ENCODE assay signal across 8 mouse cellular contexts in genomic region chr11:9011348-9011747, GRCm38 (mm10). TPM values are rescaled to one million over a fixed set of nuclear protein-coding genes. Genes with fewer than 3 reads are reported as not detected.
DNase-seq lines count a peak whose midpoint lies in the region; ATAC-seq and TF ChIP-seq lines count a peak whose summit lies in the region.

No protein-coding gene starts in this region.

- TF ChIP-seq CTCF in lung, adult 2 months (IDR thresholded peaks at IDR 0.05; ENCODE audit: insufficient read depth, low read length): no peak

- no peak for DNase-seq in lung, adult 2 months
- DNase-seq in lung, postnatal 10 days: no peak
- DNase-seq in embryonic facial prominence, embryonic 11.5 days (ENCODE audit: low spot score): peak; percentile 47
- no peak for DNase-seq in layer of hippocampus, adult 8-10 months (ENCODE audit: low spot score in 2 of 2)
- DNase-seq in kidney, adult 11 months: no peak

- H3K4me3 ChIP-seq in lung, adult 2 months (replicated peaks; ENCODE audit: extremely low read depth, low read depth, low read length): peak overlapping the region; percentile 90
- peak overlapping the region; percentile 64 for H3K4me3 ChIP-seq in embryonic facial prominence, embryonic 11.5 days (ENCODE audit: low read depth, low read length)
- H3K4me3 ChIP-seq in intestine, embryonic 15.5 days (replicated peaks): peak overlapping the region; percentile 80
- peak overlapping the region; percentile 65 for H3K4me3 ChIP-seq in neural tube, embryonic 12.5 days

- peak overlapping the region; percentile 90 for H3K9ac ChIP-seq in embryonic facial prominence, embryonic 11.5 days (replicated peaks; ENCODE audit: low read length)
- peak overlapping the region; percentile 85 for H3K9ac ChIP-seq in intestine, embryonic 15.5 days
- H3K9ac ChIP-seq in neural tube, embryonic 12.5 days: peak overlapping the region; percentile 72

- H3K27ac ChIP-seq in embryonic facial prominence, embryonic 11.5 days (replicated peaks; ENCODE audit: low read depth, low read length): no peak overlapping the region
- no peak overlapping the region for H3K27ac ChIP-seq in intestine, embryonic 15.5 days
- H3K27ac ChIP-seq in neural tube, embryonic 12.5 days: no peak overlapping the region

- no peak for TF ChIP-seq POLR2A in lung, adult 2 months (IDR thresholded peaks at IDR 0.05; ENCODE audit: borderline replicate concordance, extremely low read depth, low read depth, low read length)

- H3K27me3 ChIP-seq in embryonic facial prominence, embryonic 11.5 days (ENCODE audit: control insufficient read depth, insufficient read depth, low read length): no peaks in the 10 kb centered on the region
- no peaks in the 10 kb centered on the region for H3K27me3 ChIP-seq in intestine, embryonic 15.5 days (replicated peaks)
- H3K27me3 ChIP-seq in neural tube, embryonic 12.5 days (replicated peaks): no peaks in the 10 kb centered on the region

- 0 out of 2 replicates have a peak, but pooled peaks have one; percentile 5 for ATAC-seq in embryonic facial prominence, embryonic 11.5 days (replicated peaks; ENCODE audit: insufficient number of reproducible peaks, low FRiP score, low TSS enrichment, low read depth)
- ATAC-seq in intestine, embryonic 15.5 days: peak; percentile 50
- ATAC-seq in neural tube, embryonic 12.5 days (ENCODE audit: low FRiP score, low read depth): peak; percentile 43
- ATAC-seq in monocyte, adult 5-6 weeks (replicated peaks; ENCODE audit: insufficient number of reproducible peaks, low FRiP score, low TSS enrichment, poor library complexity, severe bottlenecking): no peak

- H3K9me3 ChIP-seq in embryonic facial prominence, embryonic 11.5 days (replicated peaks; ENCODE audit: control insufficient read depth, low read length): no peaks in the 10 kb centered on the region
- H3K9me3 ChIP-seq in intestine, embryonic 15.5 days: no peaks in the 10 kb centered on the region
- H3K9me3 ChIP-seq in neural tube, embryonic 12.5 days: no peaks in the 10 kb centered on the region

- peaks cover 4% of the 10 kb centered on the region; the same call in 1 of the 2 replicates for H3K4me1 ChIP-seq in lung, adult 2 months (ENCODE audit: control insufficient read depth, insufficient read depth, low read length)
- no peaks in the 10 kb centered on the region for H3K4me1 ChIP-seq in embryonic facial prominence, embryonic 11.5 days (ENCODE audit: control insufficient read depth, insufficient read depth, low read length)
- H3K4me1 ChIP-seq in intestine, embryonic 15.5 days (replicated peaks): peaks cover 3% of the 10 kb centered on the region; the same call in 1 of the 2 replicates
- H3K4me1 ChIP-seq in neural tube, embryonic 12.5 days: peaks cover 9% of the 10 kb centered on the region

- peak overlapping the region; percentile 41 for H3K4me2 ChIP-seq in embryonic facial prominence, embryonic 11.5 days (ENCODE audit: low read depth, low read length)
- peak overlapping the region; percentile 74 for H3K4me2 ChIP-seq in intestine, embryonic 15.5 days (replicated peaks)
- peak overlapping the region; percentile 76 for H3K4me2 ChIP-seq in neural tube, embryonic 12.5 days (replicated peaks)

- WGBS in lung, adult 2 months: 0% methylated on average over 3 of the region's 3 CpGs
- WGBS in embryonic facial prominence, embryonic 11.5 days: 2% methylated on average over 3 of the region's 3 CpGs
- 3% methylated on average over 3 of the region's 3 CpGs for WGBS in intestine, embryonic 15.5 days
- 4% methylated on average over 3 of the region's 3 CpGs for WGBS in neural tube, embryonic 12.5 days

- H3K36me3 ChIP-seq in embryonic facial prominence, embryonic 11.5 days (replicated peaks; ENCODE audit: control insufficient read depth, insufficient read depth, low read depth, low read length): no peaks in the 10 kb centered on the region
- H3K36me3 ChIP-seq in intestine, embryonic 15.5 days: 0 out of 2 replicates have a peak, but pooled peaks cover under 1% of the 10 kb centered on the region
- no peaks in the 10 kb centered on the region for H3K36me3 ChIP-seq in neural tube, embryonic 12.5 days

RNA-seq across cellular contexts. Expression of gene Hus1, which starts 0.4 kb away (rescaled TPM):
- polyA plus RNA-seq in lung, adult 2 months (2012; rRNA removed): 9.1 and 11.5 TPM in 2 replicates
- polyA plus RNA-seq in embryonic facial prominence, embryonic 11.5 days (2014; fragmentation: Nextera tagmentation; extraction: Ambion mirVana): 22.6 and 24.7 TPM in 2 replicates
- 13.2 and 14.1 TPM in 2 replicates for polyA plus RNA-seq in intestine, embryonic 15.5 days (2015; fragmentation: Nextera tagmentation; extraction: Ambion mirVana)
- 13.3 TPM in 2 replicates for polyA plus RNA-seq in neural tube, embryonic 12.5 days (2016; fragmentation: Nextera tagmentation; extraction: Ambion mirVana)
- 10 to 100 TPM; 13.3 to 14.1 (median 13.5) TPM for total RNA-seq in layer of hippocampus, adult 8-10 months (2022)
- total RNA-seq in monocyte, adult 5-6 weeks (2017): 3.9 to 10.8 TPM (median 9.6 TPM) in 3 replicates

RNA-seq across cellular contexts. Expression of gene Gm11992, which starts 37.0 kb away (rescaled TPM):
- 4.4 and 6.4 TPM in 2 replicates for polyA plus RNA-seq in lung, adult 2 months (2012; rRNA removed)
- 0.20 and 1.0 TPM in 2 replicates for polyA plus RNA-seq in embryonic facial prominence, embryonic 11.5 days (2014; fragmentation: Nextera tagmentation; extraction: Ambion mirVana)
- 0.50 and 0.58 TPM in 2 replicates for polyA plus RNA-seq in intestine, embryonic 15.5 days (2015; fragmentation: Nextera tagmentation; extraction: Ambion mirVana)
- polyA plus RNA-seq in neural tube, embryonic 12.5 days (2016; fragmentation: Nextera tagmentation; extraction: Ambion mirVana): 0.68 and 0.82 TPM in 2 replicates
- 1 to 10 TPM; 1.2 to 2.5 (median 1.6) TPM for total RNA-seq in layer of hippocampus, adult 8-10 months (2022)
- 0.29 to 0.64 TPM in 2 of 3 replicates, not detected in the other for total RNA-seq in monocyte, adult 5-6 weeks (2017)

RNA-seq across cellular contexts. Expression of gene Sun3, which starts 37.4 kb away (rescaled TPM):
- polyA plus RNA-seq in lung, adult 2 months (2012; rRNA removed): 0.13 TPM in 1 of 2 replicates, not detected in the other
- polyA plus RNA-seq in embryonic facial prominence, embryonic 11.5 days (2014; fragmentation: Nextera tagmentation; extraction: Ambion mirVana): 0.18 and 0.24 TPM in 2 replicates
- polyA plus RNA-seq in intestine, embryonic 15.5 days (2015; fragmentation: Nextera tagmentation; extraction: Ambion mirVana): 0.33 and 0.46 TPM in 2 replicates
- polyA plus RNA-seq in neural tube, embryonic 12.5 days (2016; fragmentation: Nextera tagmentation; extraction: Ambion mirVana): not detected in 2 replicates
- total RNA-seq in layer of hippocampus, adult 8-10 months (2022): under 1 TPM; 0.37 to 0.65 (median 0.40) TPM
- total RNA-seq in monocyte, adult 5-6 weeks (2017): not detected in 3 replicates

RNA-seq across cellular contexts. Expression of gene Pkd1l1, which starts 38.3 kb away (rescaled TPM):
- 0.08 and 0.52 TPM in 2 replicates for polyA plus RNA-seq in lung, adult 2 months (2012; rRNA removed)
- polyA plus RNA-seq in embryonic facial prominence, embryonic 11.5 days (2014; fragmentation: Nextera tagmentation; extraction: Ambion mirVana): 0.33 TPM in 1 of 2 replicates, not detected in the other
- polyA plus RNA-seq in intestine, embryonic 15.5 days (2015; fragmentation: Nextera tagmentation; extraction: Ambion mirVana): 0.08 TPM in 1 of 2 replicates, not detected in the other
- 0.10 TPM in 2 replicates for polyA plus RNA-seq in neural tube, embryonic 12.5 days (2016; fragmentation: Nextera tagmentation; extraction: Ambion mirVana)
- under 1 TPM; 0.06 to 0.51 (median 0.10) TPM for total RNA-seq in layer of hippocampus, adult 8-10 months (2022)
- not detected in 3 replicates for total RNA-seq in monocyte, adult 5-6 weeks (2017)
